Mouse (Mus musculus) midbrain, embryonic 15.5 days (tissue): Measurements from ENCODE around the gene Abca8a. TPM values are rescaled to one million over a fixed set of nuclear protein-coding genes. Genes with fewer than 3 reads are reported as not detected.
A peak's percentile ranks its signal among the peaks of the same experiment; 100 is the strongest.
"Not testable (repeated sequence)": the region's sequence is repeated elsewhere in the genome, so short reads cannot be mapped to it uniquely, and the experiment has no call there.

Source experiments
- ATAC-seq: fragments of 200-750 bp; cut with Nextera tagmentation; replicated peaks from 2 replicates; pipeline ENCODE4 v1.8.0; 2017; ENCODE audit warnings: moderate TSS enrichment
- H3K27ac ChIP-seq: fragments of 300-500 bp; sonication (generic); 2 replicates; pipeline ENCODE4 v1.5.1; 2015; ENCODE audit warnings: mild to moderate bottlenecking, inconsistent platforms
- H3K27me3 ChIP-seq: fragments of 300-500 bp; sonication (generic); replicated peaks from 2 replicates; pipeline ENCODE4 v1.6.1; 2015; ENCODE audit warnings: inconsistent platforms
- H3K36me3 ChIP-seq: fragments of 300-500 bp; sonication (generic); replicated peaks from 2 replicates; pipeline ENCODE4 v1.6.1; 2015; ENCODE audit warnings: inconsistent platforms
- H3K4me1 ChIP-seq: fragments of 300-500 bp; sonication (generic); 2 replicates; pipeline ENCODE4 v1.6.1; 2015; ENCODE audit warnings: inconsistent platforms
- H3K4me2 ChIP-seq: fragments of 300-500 bp; sonication (generic); 2 replicates; pipeline ENCODE4 v1.6.1; 2015; ENCODE audit warnings: inconsistent platforms, mild to moderate bottlenecking, moderate library complexity
- H3K4me3 ChIP-seq: fragments of 300-500 bp; sonication (generic); 2 replicates; pipeline ENCODE4 v1.5.1; 2015; ENCODE audit warnings: mild to moderate bottlenecking, inconsistent platforms
- H3K9ac ChIP-seq: fragments of 300-500 bp; sonication (generic); 2 replicates; pipeline ENCODE4 v1.6.1; 2015; ENCODE audit warnings: mild to moderate bottlenecking, inconsistent platforms
- H3K9me3 ChIP-seq: fragments of 300-500 bp; sonication (generic); 2 replicates; pipeline ENCODE4 v1.6.1; 2016; ENCODE audit warnings: inconsistent platforms
- WGBS: fragments of 180-500 bp; shearing (Covaris S2); methylation state at CpG from one replicate; pipeline ENCODE4 v1.1.7; 2015; ENCODE audit warnings: mixed read lengths; 5-methylcytosine and 5-hydroxymethylcytosine counted together
- polyA plus RNA-seq: library from polyadenylated mRNA; unstranded; fragments of >200 nt; fragmentation: Nextera tagmentation; extraction: Ambion mirVana; gene quantifications from 2 replicates; pipeline ENCODE4 v1.2.1, GENCODE M21; 2015

Abca8a gene
- polyA plus RNA-seq, 1 experiment from 2014 or later: 0.97 TPM

DNA sequence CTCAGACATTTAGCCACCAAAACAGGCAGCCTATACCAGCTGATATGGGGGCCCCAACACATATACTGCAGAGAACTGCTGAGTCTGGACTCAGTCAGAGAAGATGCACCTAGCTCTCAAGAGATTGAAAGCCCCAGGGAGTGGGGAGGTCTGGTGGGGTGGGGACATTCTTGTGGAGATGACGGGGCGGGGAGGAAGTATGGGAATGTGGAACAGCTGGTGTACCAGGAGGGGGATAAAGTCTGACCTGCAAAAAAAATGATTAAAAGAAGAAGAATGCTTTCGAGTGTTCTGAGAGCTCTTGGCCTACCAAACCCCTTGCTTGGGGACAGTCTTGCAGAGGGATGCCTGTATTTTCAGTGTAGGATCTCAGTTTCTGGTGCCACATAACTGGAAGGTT is 42.1 kb downstream of the Abca8a start:
- ATAC-seq: no peak
- Histone ChIP-seq H3K4me2 (no peak overlapping the region), H3K9me3 (no peaks in the 10 kb centered on the region), H3K4me1 (no peaks in the 10 kb centered on the region), H3K27ac (no peak overlapping the region), H3K9ac (no peak overlapping the region), H3K4me3 (no peak overlapping the region), H3K36me3 (no peaks in the 10 kb centered on the region), H3K27me3 (no peaks in the 10 kb centered on the region)
- 79% methylated on average over 3 of the region's 3 CpGs for WGBS

DNA sequence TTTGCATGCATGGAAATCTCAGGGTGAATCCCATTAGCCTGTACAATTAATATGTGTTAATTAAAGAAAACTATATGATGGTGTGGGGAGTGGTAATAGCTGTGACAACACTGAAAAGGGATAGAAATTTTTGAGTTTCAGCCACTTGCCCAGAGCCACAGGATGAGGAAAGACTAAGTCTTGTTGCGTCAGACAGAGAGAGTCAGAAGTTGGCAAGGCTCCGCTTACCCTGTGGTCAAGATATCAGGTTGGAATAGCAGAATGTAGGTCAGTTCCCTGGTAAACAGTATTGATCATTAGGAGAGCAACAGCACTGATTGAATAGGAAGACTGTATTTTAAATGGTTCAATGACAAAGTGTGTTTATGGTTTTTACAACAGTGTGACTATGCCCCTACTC is 58.0 kb downstream of the Abca8a start:
- no peak for ATAC-seq
- Histone ChIP-seq H3K9ac (no peak overlapping the region), H3K27ac (no peak overlapping the region), H3K27me3 (no peaks in the 10 kb centered on the region), H3K4me3 (no peak overlapping the region), H3K4me2 (no peak overlapping the region), H3K36me3 (no peaks in the 10 kb centered on the region), H3K4me1 (peaks cover 3% of the 10 kb centered on the region; the same call in 1 of the 2 replicates), H3K9me3 (no peaks in the 10 kb centered on the region)
- 94% methylated on average over 2 of the region's 2 CpGs for WGBS

DNA sequence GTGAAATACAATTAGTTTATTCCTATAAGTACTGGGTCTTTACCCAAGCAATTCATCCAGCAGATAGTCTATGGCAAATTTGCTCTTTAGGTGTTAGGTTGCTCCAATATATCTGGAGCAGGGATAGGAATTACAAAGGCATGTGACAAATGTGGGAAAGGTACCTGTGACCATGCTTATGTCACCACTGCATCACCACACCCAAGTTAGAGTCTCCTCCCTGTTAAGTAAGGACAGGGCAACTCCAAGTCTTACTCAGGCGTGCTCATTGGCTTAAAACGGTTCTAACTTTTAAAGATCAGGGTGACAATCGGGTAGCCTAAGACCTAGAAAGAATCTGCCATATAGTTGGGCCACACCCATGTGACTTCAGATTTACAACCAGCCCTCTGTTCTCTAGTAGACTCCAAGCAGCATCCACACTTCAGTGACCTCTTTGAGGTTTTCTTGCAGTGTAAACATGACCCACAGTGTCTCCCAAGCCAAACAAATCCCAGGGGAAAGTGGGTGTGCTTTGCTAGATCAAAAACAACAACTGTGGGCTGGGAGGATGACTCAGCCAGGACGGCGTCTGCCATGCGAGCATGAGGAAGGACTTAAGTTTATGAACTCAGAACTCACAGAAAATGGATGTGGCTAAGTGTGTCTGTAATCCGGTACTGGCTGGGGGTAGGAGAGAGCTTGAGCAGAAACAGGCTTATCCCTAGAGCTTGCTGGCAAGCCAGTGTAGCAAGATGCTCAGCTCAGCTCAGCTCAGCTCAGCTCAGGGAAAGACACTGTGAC is 66.7 kb downstream of the Abca8a start:
- 69% methylated on average over 7 of the region's 7 CpGs for WGBS
- H3K9me3 ChIP-seq: no peaks in the 10 kb centered on the region
- no peak for ATAC-seq
- H3K27ac ChIP-seq: no peak overlapping the region
- no peaks in the 10 kb centered on the region for H3K4me1 ChIP-seq
- H3K4me3 ChIP-seq: no peak overlapping the region
- no peak overlapping the region for H3K4me2 ChIP-seq
- no peaks in the 10 kb centered on the region for H3K27me3 ChIP-seq
- H3K36me3 ChIP-seq: no peaks in the 10 kb centered on the region
- H3K9ac ChIP-seq: no peak overlapping the region

DNA sequence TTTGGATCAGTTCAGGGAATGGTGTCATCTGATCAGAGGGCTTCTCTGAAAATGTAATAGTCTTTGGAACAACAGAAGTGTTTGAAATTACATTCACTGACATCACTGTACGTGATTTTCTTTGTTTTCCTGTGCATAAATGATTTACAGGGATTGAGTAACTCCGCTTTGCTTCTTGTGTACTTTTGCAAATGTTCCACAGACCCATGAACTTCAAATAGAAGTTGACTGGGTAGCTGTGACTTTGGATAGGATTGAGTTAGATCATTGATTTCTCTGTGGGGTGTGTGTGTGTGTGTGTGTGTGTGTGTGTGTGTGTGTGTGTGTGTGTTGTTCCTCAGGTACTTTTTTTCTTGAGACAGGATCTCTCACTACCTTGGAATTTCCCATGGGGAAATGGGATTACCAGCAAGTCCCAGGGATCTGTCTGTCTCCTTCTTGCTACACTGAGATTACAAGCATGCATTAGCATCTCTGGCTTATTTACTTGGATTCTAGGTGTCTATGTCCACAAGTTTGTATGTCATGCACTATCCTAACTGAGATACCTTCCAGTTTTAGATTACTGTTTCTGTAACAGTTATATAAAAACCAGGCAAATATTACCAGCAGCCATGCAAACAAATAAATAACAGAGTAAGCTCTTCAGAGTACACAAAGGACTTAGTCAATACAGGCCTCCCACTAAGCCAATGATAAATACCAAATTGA is 84.8 kb downstream of the Abca8a start:
- H3K4me1 ChIP-seq: no peaks in the 10 kb centered on the region
- no peak overlapping the region for H3K27ac ChIP-seq
- H3K4me2 ChIP-seq: no peak overlapping the region
- H3K9ac ChIP-seq: no peak overlapping the region
- 80% methylated on average over 2 of the region's 2 CpGs for WGBS
- ATAC-seq: no peak
- H3K4me3 ChIP-seq: no peak overlapping the region
- no peaks in the 10 kb centered on the region for H3K9me3 ChIP-seq
- H3K27me3 ChIP-seq: no peaks in the 10 kb centered on the region
- H3K36me3 ChIP-seq: no peaks in the 10 kb centered on the region

DNA sequence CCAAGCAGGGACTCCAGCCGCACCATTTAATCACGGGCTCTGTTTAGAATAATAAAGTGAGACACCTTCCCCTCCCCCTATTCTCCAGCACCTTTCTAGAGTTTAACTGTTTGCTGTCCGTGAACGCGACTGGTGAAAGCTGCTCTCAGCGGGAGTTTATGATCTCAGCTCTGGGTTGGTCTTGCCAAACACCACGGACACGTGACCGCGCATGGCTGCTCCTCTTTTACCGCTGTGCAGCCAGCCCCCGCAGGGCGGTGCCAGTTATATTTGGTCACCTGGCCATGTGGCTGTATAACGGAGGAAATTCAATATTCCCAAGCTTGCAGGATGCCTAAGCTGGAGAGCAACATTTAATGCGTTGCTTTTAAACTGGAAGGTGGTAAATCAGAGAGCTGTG is 100.2 kb downstream of the Abca8a start, which contains the start of gene Abca8b:
Gene Abca8b (minus strand): TSS at position 222 of the 400 bp plus-strand sequence.
- Histone ChIP-seq H3K4me1 (peaks cover 16% of the 10 kb centered on the region), H3K4me3 (peak within 1 kb of the TSS; percentile 48), H3K36me3 (no peaks in the 10 kb centered on the region), H3K27ac (peak within 1 kb of the TSS; percentile 63), H3K9me3 (no peaks in the 10 kb centered on the region), H3K9ac (peak within 1 kb of the TSS; percentile 33), H3K4me2 (peak within 1 kb of the TSS; percentile 62), H3K27me3 (no peaks in the 10 kb centered on the region)
- peak; percentile 95 for ATAC-seq
- WGBS: under 1% methylated on average over 15 of the region's 15 CpGs

DNA sequence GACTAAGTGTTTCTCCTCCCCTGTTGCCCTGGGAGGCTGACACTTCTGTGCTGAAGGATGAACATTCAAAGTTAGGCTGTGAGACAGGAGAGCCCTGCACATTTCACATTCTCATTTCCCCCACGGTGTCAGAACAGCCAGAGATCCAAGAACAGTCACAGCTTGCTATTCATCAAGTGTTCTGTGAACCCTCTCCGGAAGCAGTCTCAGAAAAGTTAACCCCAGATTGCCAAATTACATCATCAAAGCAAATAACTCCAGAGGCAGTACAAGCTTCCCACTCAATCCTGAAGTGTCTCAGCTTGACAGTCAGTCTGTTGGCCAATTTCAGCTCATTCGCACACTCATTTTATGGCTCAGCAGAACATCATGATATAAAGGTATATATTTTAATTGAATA is 100.8 kb downstream of the Abca8a start:
- H3K9ac ChIP-seq: no peak overlapping the region
- WGBS: 5% methylated on average over 3 of the region's 3 CpGs

DNA sequence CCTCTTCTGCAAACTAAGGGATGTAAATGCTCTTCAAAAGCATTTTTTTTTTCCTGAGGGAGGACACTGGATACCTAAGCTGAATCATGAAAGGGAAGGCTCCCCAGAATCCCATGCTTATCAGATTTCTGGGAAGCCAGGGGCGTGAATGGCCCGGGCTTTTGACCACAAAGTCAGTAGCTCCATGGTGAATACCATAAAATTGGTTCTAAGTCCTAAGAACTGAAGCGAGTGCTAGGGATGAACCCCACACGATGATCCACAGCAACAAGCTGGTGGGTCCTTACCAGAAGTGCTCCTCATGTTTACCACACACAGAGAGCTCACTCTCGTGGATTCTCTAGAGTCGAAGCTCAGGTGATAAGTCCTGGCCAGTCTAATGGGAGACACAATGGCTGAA is 101.8 kb downstream of the Abca8a start:
- Histone ChIP-seq H3K4me2 (peak overlapping the region; percentile 62; the same call in 1 of the 2 replicates), H3K36me3 (no peaks in the 10 kb centered on the region), H3K27me3 (no peaks in the 10 kb centered on the region), H3K4me3 (no peak overlapping the region), H3K9ac (no peak overlapping the region), H3K4me1 (peaks cover 16% of the 10 kb centered on the region), H3K9me3 (no peaks in the 10 kb centered on the region), H3K27ac (no peak overlapping the region)
- no peak for ATAC-seq
- 71% methylated on average over 6 of the region's 6 CpGs for WGBS

More for the DNA sequence above, 100.8 kb downstream of the Abca8a start:
- H3K4me3 ChIP-seq: peak overlapping the region; percentile 48
- no peaks in the 10 kb centered on the region for H3K27me3 ChIP-seq
- H3K36me3 ChIP-seq: no peaks in the 10 kb centered on the region
- peaks cover 16% of the 10 kb centered on the region for H3K4me1 ChIP-seq
- ATAC-seq: peak; percentile 64
- no peaks in the 10 kb centered on the region for H3K9me3 ChIP-seq
- peak overlapping the region; percentile 62 for H3K4me2 ChIP-seq
- H3K27ac ChIP-seq: peak overlapping the region; percentile 63; the same call in 1 of the 2 replicates

DNA sequence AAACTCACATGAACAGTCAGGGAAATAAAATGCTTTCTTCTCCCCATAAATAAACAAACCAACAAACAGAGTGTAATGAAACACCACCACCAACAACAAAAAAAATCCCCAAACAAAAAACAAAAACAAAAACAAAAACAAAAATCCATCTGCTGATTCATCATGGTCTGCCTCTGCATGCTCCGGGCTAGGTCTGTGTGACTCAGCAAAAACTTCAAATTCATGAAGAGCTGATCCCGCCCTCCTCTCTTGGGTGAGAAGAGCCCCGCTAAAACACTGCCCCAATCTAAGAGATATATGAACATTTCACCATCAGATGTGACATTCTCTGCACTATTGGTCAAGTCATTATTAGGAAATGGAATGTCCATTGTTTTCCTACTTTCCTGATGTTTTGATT is 104.5 kb downstream of the Abca8a start:
- Histone ChIP-seq H3K27me3 (no peaks in the 10 kb centered on the region), H3K9me3 (no peaks in the 10 kb centered on the region), H3K4me2 (no peak overlapping the region), H3K9ac (no peak overlapping the region), H3K27ac (no peak overlapping the region), H3K4me3 (no peak overlapping the region), H3K36me3 (no peaks in the 10 kb centered on the region), H3K4me1 (peaks cover 13% of the 10 kb centered on the region)
- 83% methylated on average over 3 of the region's 3 CpGs for WGBS
- ATAC-seq: no peak

DNA sequence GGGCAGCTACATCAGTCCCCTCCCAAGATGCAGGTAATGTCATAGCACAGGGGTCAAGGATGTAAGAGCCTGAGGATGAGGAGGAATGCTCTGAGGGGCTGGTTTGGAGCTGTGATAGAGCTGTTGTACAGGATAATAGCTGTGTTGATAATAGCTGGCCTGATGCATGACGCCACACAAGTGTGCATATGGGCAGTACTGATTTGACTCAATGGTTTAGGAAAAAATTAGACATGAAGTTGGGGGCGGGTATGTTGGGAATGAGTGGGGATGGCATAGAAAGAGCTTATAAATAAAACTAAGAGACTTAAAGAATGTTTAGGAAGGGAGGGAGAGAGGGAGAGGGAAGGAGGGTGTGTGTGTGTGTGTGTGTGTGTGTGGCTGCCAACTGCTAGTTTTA is 105.5 kb downstream of the Abca8a start:
- no peak overlapping the region for H3K9ac ChIP-seq
- no peak overlapping the region for H3K4me3 ChIP-seq
- no peaks in the 10 kb centered on the region for H3K36me3 ChIP-seq
- no peaks in the 10 kb centered on the region for H3K9me3 ChIP-seq
- no peaks in the 10 kb centered on the region for H3K27me3 ChIP-seq
- H3K4me2 ChIP-seq: no peak overlapping the region
- no peak for ATAC-seq
- H3K27ac ChIP-seq: no peak overlapping the region
- H3K4me1 ChIP-seq: peaks cover 9% of the 10 kb centered on the region; the same call in 1 of the 2 replicates
- 88% methylated on average over 2 of the region's 2 CpGs for WGBS

DNA sequence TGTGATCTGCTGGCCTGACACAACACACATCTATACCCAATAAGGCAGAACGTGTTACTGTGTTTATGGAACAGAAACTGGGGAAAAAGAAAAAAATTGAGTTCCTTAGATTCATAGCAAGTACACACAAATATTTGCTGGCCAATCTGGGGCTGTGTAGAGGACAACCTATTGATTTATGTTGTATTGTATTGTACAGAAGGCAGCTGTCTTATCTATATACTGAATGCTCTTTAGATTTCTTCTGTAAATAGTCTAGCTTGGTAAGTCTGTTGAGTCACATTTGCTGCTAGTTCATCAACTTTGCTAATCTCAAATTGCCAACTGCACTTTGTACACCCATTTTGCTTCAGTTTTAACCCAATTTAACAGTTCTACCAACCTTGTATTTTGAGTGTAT is 107.6 kb downstream of the Abca8a start:
- Histone ChIP-seq H3K36me3 (no peaks in the 10 kb centered on the region), H3K27ac (no peak overlapping the region), H3K4me2 (no peak overlapping the region), H3K9ac (no peak overlapping the region), H3K4me3 (no peak overlapping the region), H3K27me3 (no peaks in the 10 kb centered on the region), H3K9me3 (no peaks in the 10 kb centered on the region), H3K4me1 (no peaks in the 10 kb centered on the region)
- WGBS: 83% methylated on average over 1 of the region's 1 CpGs
- no peak for ATAC-seq

DNA sequence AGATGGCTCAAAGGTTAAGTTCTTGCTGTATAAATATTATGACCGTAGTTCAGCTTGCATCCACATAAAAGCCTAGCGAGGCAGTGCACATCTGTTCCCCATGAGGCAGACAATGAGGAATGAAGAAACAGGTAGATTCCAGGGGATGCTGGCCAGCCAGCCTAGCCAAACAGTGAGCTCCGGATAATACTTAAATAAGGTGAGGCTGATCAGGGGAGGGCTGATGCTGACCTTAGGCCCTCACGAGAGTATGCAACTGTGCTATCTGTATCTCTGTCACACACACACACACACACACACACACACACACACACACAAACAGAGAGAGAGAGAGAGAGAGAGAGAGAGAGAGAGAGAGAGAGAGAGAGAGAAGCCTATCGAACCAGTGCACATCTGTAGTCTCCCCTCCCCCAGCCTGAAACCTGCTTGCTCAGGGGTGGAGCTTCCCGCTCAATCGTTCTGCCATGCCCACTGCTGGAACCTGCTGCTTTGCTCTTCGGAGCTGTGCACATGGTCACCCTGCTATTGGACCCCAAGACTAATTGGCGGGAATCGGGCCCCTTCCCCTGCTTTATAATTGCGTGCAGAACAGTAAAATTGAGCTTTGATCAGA is 108.2 kb downstream of the Abca8a start:
- not testable (repeated sequence) for H3K27ac ChIP-seq, H3K4me1 ChIP-seq, H3K36me3 ChIP-seq, H3K9me3 ChIP-seq, H3K9ac ChIP-seq, H3K4me2 ChIP-seq, H3K27me3 ChIP-seq, H3K4me3 ChIP-seq, ATAC-seq
- 44% methylated on average over 11 of the region's 11 CpGs for WGBS

DNA sequence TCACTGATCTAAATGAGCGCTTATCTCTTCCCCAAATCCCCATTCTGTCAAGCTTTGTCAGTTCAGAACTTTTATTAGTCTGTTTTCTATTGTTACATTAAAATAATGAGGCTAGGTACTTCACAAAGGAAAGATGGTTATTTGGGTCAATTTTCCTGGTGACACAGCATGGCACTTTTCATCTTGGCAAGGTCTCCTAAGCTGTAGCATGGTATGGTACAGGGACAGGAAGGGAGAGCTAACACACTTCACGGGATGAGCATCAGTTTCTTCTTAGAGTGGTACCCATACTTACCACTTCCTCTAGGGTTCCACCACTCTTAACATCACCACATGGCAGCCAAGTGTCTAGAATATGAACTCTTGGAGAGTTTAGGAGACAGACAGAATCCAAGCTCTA is 113.9 kb downstream of the Abca8a start:
- no peaks in the 10 kb centered on the region for H3K27me3 ChIP-seq
- no peaks in the 10 kb centered on the region for H3K36me3 ChIP-seq
- H3K27ac ChIP-seq: no peak overlapping the region
- no peaks in the 10 kb centered on the region for H3K9me3 ChIP-seq
- no peaks in the 10 kb centered on the region for H3K4me1 ChIP-seq
- no peak overlapping the region for H3K4me2 ChIP-seq
- 92% methylated on average over 2 of the region's 2 CpGs for WGBS
- H3K9ac ChIP-seq: no peak overlapping the region
- no peak for ATAC-seq
- H3K4me3 ChIP-seq: no peak overlapping the region
